Mouse (Mus musculus) thymus, adult 2 months (tissue): ENCODE data around the gene Cnn3. TPM values are rescaled to one million over a fixed set of nuclear protein-coding genes. Genes with fewer than 3 reads are reported as not detected.

Source experiments
- DNase-seq: peaks from one replicate; pipeline ENCODE4 v3.0.0; 2021
- H3K27ac ChIP-seq: fragments of 200-500 bp; 2 replicates; pipeline ENCODE4 v1.5.1; 2012; ENCODE audit warnings: low read length, control low read depth; ENCODE audit not compliant: control insufficient read depth, insufficient read depth
- H3K27me3 ChIP-seq: fragments of 200-500 bp; 2 replicates; pipeline ENCODE4 v1.6.1; 2012; ENCODE audit warnings: mild to moderate bottlenecking, low read length, moderate library complexity, mixed read lengths; ENCODE audit not compliant: control insufficient read depth, insufficient read depth
- H3K36me3 ChIP-seq: fragments of 200-500 bp; 2 replicates; pipeline ENCODE4 v1.6.1; 2012; ENCODE audit warnings: mild to moderate bottlenecking, low read length, moderate library complexity; ENCODE audit not compliant: control insufficient read depth, insufficient read depth
- H3K4me1 ChIP-seq: fragments of 200-500 bp; replicated peaks from 2 replicates; pipeline ENCODE4 v1.6.1; 2012; ENCODE audit warnings: low read length; ENCODE audit not compliant: control insufficient read depth, insufficient read depth
- H3K4me3 ChIP-seq: fragments of 200-500 bp; 2 replicates; pipeline ENCODE4 v1.5.1; 2012; ENCODE audit warnings: mild to moderate bottlenecking, low read length, control low read depth, moderate library complexity; ENCODE audit not compliant: control insufficient read depth, insufficient read depth
- CTCF ChIP-seq: fragments of 200-500 bp; IDR thresholded peaks from 2 replicates; pipeline ENCODE4 v1.5.1; 2012; ENCODE audit warnings: mild to moderate bottlenecking, control low read depth, low read length, moderate library complexity, borderline replicate concordance; ENCODE audit not compliant: control insufficient read depth, poor library complexity, insufficient read depth; ENCODE audit errors: extremely low read depth
- POLR2A ChIP-seq: fragments of 200-500 bp; IDR thresholded peaks from 2 replicates; pipeline ENCODE4 v1.6.1; 2012; ENCODE audit warnings: mild to moderate bottlenecking, low read length, control low read depth, moderate library complexity; ENCODE audit not compliant: control insufficient read depth, poor library complexity, insufficient read depth; ENCODE audit errors: extremely low read depth
- WGBS: fragments of 180-500 bp; shearing (Covaris S2); methylation state at CpG from one replicate; pipeline ENCODE4 v1.1.7; 2018; 5-methylcytosine and 5-hydroxymethylcytosine counted together
- polyA plus RNA-seq: library from polyadenylated mRNA; depleted of rRNA; stranded (reverse); fragments of >200 nt; gene quantifications from 2 replicates; pipeline ENCODE4 v1.2.3, GENCODE M21; 2012

Cnn3 gene
- polyA plus RNA-seq, 1 experiment = 212 TPM

DNA sequence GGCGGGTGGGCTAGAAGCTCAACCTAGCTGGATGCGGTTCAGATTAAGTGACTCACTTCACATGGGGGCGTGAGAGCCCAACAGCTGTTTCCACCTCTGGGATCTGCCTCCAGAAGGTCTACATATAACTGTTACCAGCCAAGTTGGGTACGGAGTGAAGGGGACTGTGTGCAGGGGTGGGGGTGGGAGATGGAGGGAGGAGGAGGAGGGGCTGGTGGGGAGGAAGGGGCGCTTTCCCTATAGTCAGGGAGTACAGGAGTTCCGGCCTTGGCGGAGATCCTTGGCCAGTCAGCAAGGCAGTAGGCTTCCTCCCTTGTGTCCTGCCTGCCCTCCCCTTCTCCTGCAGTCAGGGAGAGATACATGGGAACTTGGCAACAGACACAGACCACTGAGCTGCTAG lies 35.6 kb upstream of the Cnn3 start:
- H3K4me1 ChIP-seq = no peaks in the 10 kb centered on the region
- WGBS = 91% methylated on average over 7 of the region's 7 CpGs
- H3K27ac ChIP-seq = no peak overlapping the region
- H3K36me3 ChIP-seq = no peaks in the 10 kb centered on the region
- DNase-seq = no peak
- no peaks in the 10 kb centered on the region for H3K27me3 ChIP-seq
- TF ChIP-seq POLR2A (no peak), CTCF (no peak)
- H3K4me3 ChIP-seq = no peak overlapping the region

DNA sequence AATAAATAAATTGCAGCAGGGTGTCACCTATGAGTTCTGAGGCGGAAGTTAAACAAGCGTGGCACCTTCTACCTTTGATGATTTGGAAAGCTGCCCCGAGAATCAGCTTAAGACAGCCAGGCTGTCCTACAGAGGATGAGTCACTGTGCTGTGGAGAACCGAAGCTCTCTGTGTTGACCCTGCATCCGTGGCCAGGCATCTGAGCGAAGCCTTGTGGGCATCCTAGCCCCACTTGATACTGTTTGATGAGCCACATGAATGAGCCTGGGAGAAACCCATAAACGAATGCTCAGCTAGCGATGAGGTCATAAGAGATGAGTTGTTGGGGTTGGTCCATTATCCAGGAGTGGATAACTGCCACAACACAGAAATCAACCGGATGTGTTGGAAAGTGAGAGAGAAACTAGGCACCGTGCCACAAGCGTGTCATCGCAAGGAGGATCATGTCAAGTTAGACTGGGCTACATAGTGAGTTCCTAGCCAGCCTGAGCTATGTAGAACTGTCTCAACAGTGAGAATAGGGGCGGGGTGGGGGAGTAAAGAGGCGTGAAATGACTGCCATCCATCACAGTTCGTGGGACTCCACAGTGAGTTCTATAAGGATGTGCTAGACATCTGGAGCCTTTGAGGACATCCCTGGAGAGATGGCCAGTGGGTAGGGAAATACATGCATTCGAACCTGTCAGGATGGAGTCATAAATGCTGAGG lies 30.6 kb upstream of the Cnn3 start:
- Histone ChIP-seq H3K27me3 (no peaks in the 10 kb centered on the region), H3K36me3 (no peaks in the 10 kb centered on the region), H3K4me3 (no peak overlapping the region), H3K4me1 (no peaks in the 10 kb centered on the region), H3K27ac (no peak overlapping the region)
- WGBS = 89% methylated on average over 16 of the region's 16 CpGs
- no peak for DNase-seq
- TF ChIP-seq CTCF (no peak), POLR2A (no peak)

- TF ChIP-seq POLR2A = no peak
- no peak for TF ChIP-seq CTCF
- 91% methylated on average over 7 of the region's 7 CpGs for WGBS
- H3K27ac ChIP-seq = no peak overlapping the region
Observed at GRCm38 (mm10) chr3:121396561-121396960, 29.7 kb upstream of the Cnn3 start.

DNA sequence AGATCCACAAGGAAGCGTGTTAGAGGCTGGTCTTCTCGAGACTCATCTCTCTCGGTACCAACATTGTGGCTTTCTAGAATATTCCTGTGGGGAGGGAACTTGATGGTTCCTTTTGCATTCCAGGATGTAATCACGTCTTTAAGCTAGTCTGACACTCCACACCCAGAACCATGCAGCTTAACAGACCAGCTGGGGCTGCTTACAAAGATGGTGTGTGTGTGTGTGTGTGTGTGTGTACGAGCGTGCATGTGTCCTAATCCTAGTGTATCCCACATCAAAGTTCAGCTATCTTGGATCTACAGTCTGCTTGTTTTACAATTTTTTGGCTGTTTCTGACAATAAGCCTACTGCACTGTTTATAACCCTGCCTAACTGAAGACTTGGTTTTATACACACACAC lies 29.3 kb upstream of the Cnn3 start:
- 82% methylated on average over 6 of the region's 6 CpGs for WGBS
- no peak overlapping the region for H3K27ac ChIP-seq
- no peaks in the 10 kb centered on the region for H3K4me1 ChIP-seq
- no peaks in the 10 kb centered on the region for H3K36me3 ChIP-seq
- H3K27me3 ChIP-seq = no peaks in the 10 kb centered on the region
- TF ChIP-seq POLR2A (no peak), CTCF (no peak)
- no peak overlapping the region for H3K4me3 ChIP-seq
- no peak for DNase-seq

More at GRCm38 (mm10) chr3:121396561-121396960, 29.7 kb upstream of the Cnn3 start:
- Histone ChIP-seq H3K4me1 (no peaks in the 10 kb centered on the region), H3K36me3 (no peaks in the 10 kb centered on the region), H3K4me3 (no peak overlapping the region), H3K27me3 (no peaks in the 10 kb centered on the region)
- no peak for DNase-seq

DNA sequence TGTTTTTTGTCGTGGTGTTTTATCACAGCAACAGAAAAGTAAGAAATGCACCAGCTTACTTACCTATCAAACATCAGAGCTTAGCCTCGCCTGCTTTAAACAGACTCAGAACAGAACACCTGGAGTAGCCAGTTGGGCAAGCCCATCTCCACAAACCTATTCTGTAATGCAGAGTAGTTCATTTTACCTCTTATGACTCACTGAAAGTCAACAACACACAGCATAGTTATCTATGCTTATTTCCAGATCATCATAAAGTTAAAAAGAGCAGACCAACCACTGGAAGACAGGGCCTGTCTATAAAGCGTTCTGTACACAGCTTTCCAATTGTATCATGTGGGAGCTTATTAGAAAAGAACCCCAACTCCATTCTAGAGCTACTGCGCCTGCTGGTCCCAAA lies 24.9 kb upstream of the Cnn3 start:
- DNase-seq = no peak
- 93% methylated on average over 4 of the region's 4 CpGs for WGBS
- H3K27ac ChIP-seq = no peak overlapping the region
- H3K4me1 ChIP-seq = no peaks in the 10 kb centered on the region
- TF ChIP-seq POLR2A = no peak
- no peak for TF ChIP-seq CTCF
- no peaks in the 10 kb centered on the region for H3K36me3 ChIP-seq
- no peaks in the 10 kb centered on the region for H3K27me3 ChIP-seq
- H3K4me3 ChIP-seq = no peak overlapping the region

GRCm38 (mm10) chr3:121402096-121402495 lies 24.2 kb upstream of the Cnn3 start:
- WGBS = 93% methylated on average over 6 of the region's 6 CpGs
- Histone ChIP-seq H3K4me3 (no peak overlapping the region), H3K4me1 (no peaks in the 10 kb centered on the region), H3K27ac (no peak overlapping the region), H3K27me3 (no peaks in the 10 kb centered on the region), H3K36me3 (no peaks in the 10 kb centered on the region)
- no peak for DNase-seq
- TF ChIP-seq CTCF (no peak), POLR2A (no peak)

GRCm38 (mm10) chr3:121403449-121403848 lies 22.8 kb upstream of the Cnn3 start:
- no peaks in the 10 kb centered on the region for H3K36me3 ChIP-seq
- TF ChIP-seq POLR2A = no peak
- no peak for TF ChIP-seq CTCF
- DNase-seq = no peak
- H3K4me1 ChIP-seq = no peaks in the 10 kb centered on the region
- no peak overlapping the region for H3K27ac ChIP-seq
- no peaks in the 10 kb centered on the region for H3K27me3 ChIP-seq
- no peak overlapping the region for H3K4me3 ChIP-seq
- 62% methylated on average over 5 of the region's 5 CpGs for WGBS
